Mouse (Mus musculus): Measurements from ENCODE around the gene Fah. TPM values are rescaled to one million over a fixed set of nuclear protein-coding genes. Genes with fewer than 3 reads are reported as not detected.

Fah gene
- polyA plus RNA-seq, 1 experiment from 2014 or later: 10.7 TPM

GRCm38 (mm10) chr7:84585086-84585485 lies 21.4 kb downstream of the Fah start:
- TF ChIP-seq CTCF (IDR thresholded peaks at IDR 0.05; ENCODE audit: low read depth): no peak

GRCm38 (mm10) chr7:84579769-84580168 lies 26.8 kb downstream of the Fah start:
- DNase-seq (no peak), ATAC-seq (ENCODE audit: insufficient read depth) (no peak)
- H3K4me1 ChIP-seq (ENCODE audit: insufficient read depth): no peaks in the 10 kb centered on the region
- no peaks in the 10 kb centered on the region for H3K36me3 ChIP-seq (ENCODE audit: insufficient read depth)
- TF ChIP-seq CTCF (IDR thresholded peaks at IDR 0.05; ENCODE audit: low read depth): no peak
- no peak overlapping the region for H3K9ac ChIP-seq
- no peaks in the 10 kb centered on the region for H3K9me3 ChIP-seq (ENCODE audit: low read depth, low read length)
- no peak overlapping the region for H3K27ac ChIP-seq (ENCODE audit: low read depth)
- H3K27me3 ChIP-seq (ENCODE audit: insufficient read depth, low read length): no peaks in the 10 kb centered on the region
- whole genome bisulfite sequencing: 89% methylated on average over 1 of the region's 1 CpGs
- no peak overlapping the region for H3K4me2 ChIP-seq
- no peak overlapping the region for H3K4me3 ChIP-seq (ENCODE audit: low read depth, low read length)

More at GRCm38 (mm10) chr7:84585086-84585485, 21.4 kb downstream of the Fah start:
- Histone ChIP-seq H3K9ac (no peak overlapping the region), H3K9me3 (ENCODE audit: low read depth, low read length) (no peaks in the 10 kb centered on the region), H3K4me3 (ENCODE audit: low read depth, low read length) (no peak overlapping the region), H3K27ac (ENCODE audit: low read depth) (no peak overlapping the region), H3K36me3 (ENCODE audit: insufficient read depth) (no peaks in the 10 kb centered on the region), H3K27me3 (ENCODE audit: insufficient read depth, low read length) (no peaks in the 10 kb centered on the region), H3K4me2 (no peak overlapping the region), H3K4me1 (ENCODE audit: insufficient read depth) (no peaks in the 10 kb centered on the region)
- 87% methylated on average over 4 of the region's 4 CpGs for WGBS
- ATAC-seq (ENCODE audit: insufficient read depth) (no peak), DNase-seq (no peak)

- H3K4me2 ChIP-seq: no peak overlapping the region
- DNase-seq: no peak
- no peak overlapping the region for H3K9ac ChIP-seq
- no peak overlapping the region for H3K4me3 ChIP-seq (ENCODE audit: low read depth, low read length)
- no peaks in the 10 kb centered on the region for H3K9me3 ChIP-seq (ENCODE audit: low read depth, low read length)
- H3K27ac ChIP-seq (ENCODE audit: low read depth): no peak overlapping the region
- ATAC-seq (ENCODE audit: insufficient read depth): no peak
- no peaks in the 10 kb centered on the region for H3K27me3 ChIP-seq (ENCODE audit: insufficient read depth, low read length)
- H3K36me3 ChIP-seq (ENCODE audit: insufficient read depth): no peaks in the 10 kb centered on the region
- H3K4me1 ChIP-seq (ENCODE audit: insufficient read depth): no peaks in the 10 kb centered on the region
- 88% methylated on average over 1 of the region's 1 CpGs for WGBS
- TF ChIP-seq CTCF (IDR thresholded peaks at IDR 0.05; ENCODE audit: low read depth): no peak
These were observed 27.7 kb downstream of the Fah start for GRCm38 (mm10) chr7:84578841-84579240.

GRCm38 (mm10) chr7:84577034-84577433 lies 29.5 kb downstream of the Fah start:
- 79% methylated on average over 2 of the region's 2 CpGs for WGBS

GRCm38 (mm10) chr7:84566200-84566599 lies 40.3 kb downstream of the Fah start:
- Histone ChIP-seq H3K4me3 (ENCODE audit: low read depth, low read length) (no peak overlapping the region), H3K4me1 (ENCODE audit: insufficient read depth) (no peaks in the 10 kb centered on the region), H3K36me3 (ENCODE audit: insufficient read depth) (no peaks in the 10 kb centered on the region), H3K9me3 (ENCODE audit: low read depth, low read length) (no peaks in the 10 kb centered on the region), H3K27me3 (ENCODE audit: insufficient read depth, low read length) (no peaks in the 10 kb centered on the region), H3K9ac (no peak overlapping the region), H3K27ac (ENCODE audit: low read depth) (no peak overlapping the region), H3K4me2 (no peak overlapping the region)
- TF ChIP-seq CTCF (IDR thresholded peaks at IDR 0.05; ENCODE audit: low read depth): no peak
- 55% methylated on average over 6 of the region's 6 CpGs for WGBS
- DNase-seq: no peak
- ATAC-seq (ENCODE audit: insufficient read depth): no peak

More at GRCm38 (mm10) chr7:84577034-84577433, 29.5 kb downstream of the Fah start:
- no peak overlapping the region for H3K9ac ChIP-seq
- H3K27me3 ChIP-seq (ENCODE audit: insufficient read depth, low read length): no peaks in the 10 kb centered on the region
- H3K36me3 ChIP-seq (ENCODE audit: insufficient read depth): no peaks in the 10 kb centered on the region
- H3K4me1 ChIP-seq (ENCODE audit: insufficient read depth): no peaks in the 10 kb centered on the region
- no peak for DNase-seq
- ATAC-seq (ENCODE audit: insufficient read depth): no peak
- H3K9me3 ChIP-seq (ENCODE audit: low read depth, low read length): no peaks in the 10 kb centered on the region
- no peak overlapping the region for H3K4me3 ChIP-seq (ENCODE audit: low read depth, low read length)
- no peak for TF ChIP-seq CTCF (IDR thresholded peaks at IDR 0.05; ENCODE audit: low read depth)
- no peak overlapping the region for H3K27ac ChIP-seq (ENCODE audit: low read depth)
- H3K4me2 ChIP-seq: no peak overlapping the region

GRCm38 (mm10) chr7:84564236-84564635 lies 42.3 kb downstream of the Fah start:
- no peak overlapping the region for H3K4me3 ChIP-seq (ENCODE audit: low read depth, low read length)

GRCm38 (mm10) chr7:84560500-84560899 lies 46.0 kb downstream of the Fah start:
- 68% methylated on average over 1 of the region's 1 CpGs for WGBS

More at GRCm38 (mm10) chr7:84564236-84564635, 42.3 kb downstream of the Fah start:
- H3K9me3 ChIP-seq (ENCODE audit: low read depth, low read length): no peaks in the 10 kb centered on the region
- no peaks in the 10 kb centered on the region for H3K27me3 ChIP-seq (ENCODE audit: insufficient read depth, low read length)
- no peak overlapping the region for H3K4me2 ChIP-seq
- no peak for DNase-seq
- TF ChIP-seq CTCF (IDR thresholded peaks at IDR 0.05; ENCODE audit: low read depth): no peak
- no peak overlapping the region for H3K9ac ChIP-seq
- H3K36me3 ChIP-seq (ENCODE audit: insufficient read depth): no peaks in the 10 kb centered on the region
- no peaks in the 10 kb centered on the region for H3K4me1 ChIP-seq (ENCODE audit: insufficient read depth)
- H3K27ac ChIP-seq (ENCODE audit: low read depth): no peak overlapping the region
- ATAC-seq (ENCODE audit: insufficient read depth): no peak
- WGBS: 81% methylated on average over 3 of the region's 3 CpGs

GRCm38 (mm10) chr7:84557332-84557731 lies 49.2 kb downstream of the Fah start:
- ATAC-seq (ENCODE audit: insufficient read depth): no peak
- no peak for TF ChIP-seq CTCF (IDR thresholded peaks at IDR 0.05; ENCODE audit: low read depth)
- no peaks in the 10 kb centered on the region for H3K27me3 ChIP-seq (ENCODE audit: insufficient read depth, low read length)

More at GRCm38 (mm10) chr7:84560500-84560899, 46.0 kb downstream of the Fah start:
- Histone ChIP-seq H3K27ac (ENCODE audit: low read depth) (peak overlapping the region; percentile 25; the same call in 1 of the 2 replicates), H3K4me3 (ENCODE audit: low read depth, low read length) (no peak overlapping the region), H3K9me3 (ENCODE audit: low read depth, low read length) (no peaks in the 10 kb centered on the region), H3K9ac (no peak overlapping the region), H3K4me1 (ENCODE audit: insufficient read depth) (no peaks in the 10 kb centered on the region), H3K36me3 (ENCODE audit: insufficient read depth) (no peaks in the 10 kb centered on the region), H3K4me2 (no peak overlapping the region), H3K27me3 (ENCODE audit: insufficient read depth, low read length) (no peaks in the 10 kb centered on the region)
- ATAC-seq (ENCODE audit: insufficient read depth): no peak; the same call in 1 of the 2 replicates
- peak; percentile 58 for DNase-seq
- no peak for TF ChIP-seq CTCF (IDR thresholded peaks at IDR 0.05; ENCODE audit: low read depth)

More at GRCm38 (mm10) chr7:84557332-84557731, 49.2 kb downstream of the Fah start:
- Histone ChIP-seq H3K4me1 (ENCODE audit: insufficient read depth) (no peaks in the 10 kb centered on the region), H3K4me3 (ENCODE audit: low read depth, low read length) (no peak overlapping the region), H3K9me3 (ENCODE audit: low read depth, low read length) (no peaks in the 10 kb centered on the region), H3K36me3 (ENCODE audit: insufficient read depth) (no peaks in the 10 kb centered on the region), H3K9ac (no peak overlapping the region), H3K27ac (ENCODE audit: low read depth) (no peak overlapping the region), H3K4me2 (no peak overlapping the region)
- whole genome bisulfite sequencing: 66% methylated on average over 3 of the region's 3 CpGs
- no peak for DNase-seq

Data from lung, embryonic 14.5 days (tissue).